Mouse (Mus musculus) thymus, adult 2 months (tissue): ENCODE results near the gene Fgfr2.

Source experiments
- CTCF ChIP-seq: fragments of 200-500 bp; IDR thresholded peaks from 2 replicates; pipeline ENCODE4 v1.5.1; 2012; ENCODE audit warnings: mild to moderate bottlenecking, control low read depth, low read length, moderate library complexity, borderline replicate concordance; ENCODE audit not compliant: control insufficient read depth, poor library complexity, insufficient read depth; ENCODE audit errors: extremely low read depth
- POLR2A ChIP-seq: fragments of 200-500 bp; IDR thresholded peaks from 2 replicates; pipeline ENCODE4 v1.6.1; 2012; ENCODE audit warnings: mild to moderate bottlenecking, low read length, control low read depth, moderate library complexity; ENCODE audit not compliant: control insufficient read depth, poor library complexity, insufficient read depth; ENCODE audit errors: extremely low read depth

DNA sequence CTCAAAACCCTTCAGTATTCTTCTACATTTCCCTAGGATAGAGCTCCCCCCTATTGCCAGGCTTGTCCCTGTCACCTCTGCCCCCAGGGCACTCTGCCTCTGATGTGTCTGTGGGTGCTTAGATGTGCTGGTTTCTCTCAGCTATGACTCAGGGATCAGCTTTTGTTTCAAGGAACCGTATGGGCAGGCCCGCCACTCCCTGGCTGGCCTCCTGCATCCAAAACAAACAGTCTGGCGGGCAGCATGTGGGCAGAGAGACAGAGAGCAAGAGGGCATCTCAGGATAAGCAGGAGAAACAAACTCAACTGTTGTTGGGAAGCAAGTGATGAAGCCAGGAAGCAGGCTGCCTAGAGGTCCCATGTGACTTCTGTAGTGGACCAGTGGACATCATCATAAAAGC, 2267.5 kb downstream of the Fgfr2 start:
- TF ChIP-seq POLR2A: no peak
- no peak for TF ChIP-seq CTCF
